Mouse (Mus musculus) forebrain, embryonic 15.5 days (tissue): ENCODE results near the gene Tmem150c. TPM values are rescaled to one million over a fixed set of nuclear protein-coding genes. Genes with fewer than 3 reads are reported as not detected.

Source experiments
- ATAC-seq: fragments of 200-750 bp; cut with Nextera tagmentation; replicated peaks from 2 replicates; pipeline ENCODE4 v1.8.0; 2017; ENCODE audit warnings: mild to moderate bottlenecking, moderate TSS enrichment, moderate library complexity
- H3K27ac ChIP-seq: fragments of 300-500 bp; sonication (generic); replicated peaks from 2 replicates; pipeline ENCODE4 v1.5.1; 2015; ENCODE audit warnings: mild to moderate bottlenecking, inconsistent platforms
- H3K27me3 ChIP-seq: fragments of 300-500 bp; sonication (generic); 2 replicates; pipeline ENCODE4 v1.6.1; 2015; ENCODE audit warnings: inconsistent platforms
- H3K36me3 ChIP-seq: fragments of 300-500 bp; sonication (generic); 2 replicates; pipeline ENCODE4 v1.6.1; 2015; ENCODE audit warnings: mild to moderate bottlenecking, inconsistent platforms
- H3K4me1 ChIP-seq: fragments of 300-500 bp; sonication (generic); 2 replicates; pipeline ENCODE4 v1.6.1; 2015; ENCODE audit warnings: inconsistent platforms
- H3K4me2 ChIP-seq: fragments of 300-500 bp; sonication (generic); replicated peaks from 2 replicates; pipeline ENCODE4 v1.6.1; 2015; ENCODE audit warnings: mild to moderate bottlenecking, inconsistent platforms
- H3K4me3 ChIP-seq: fragments of 300-500 bp; sonication (generic); 2 replicates; pipeline ENCODE4 v1.5.1; 2015; ENCODE audit warnings: mild to moderate bottlenecking, inconsistent platforms
- H3K9ac ChIP-seq: fragments of 300-500 bp; sonication (generic); replicated peaks from 2 replicates; pipeline ENCODE4 v1.6.1; 2015; ENCODE audit warnings: mild to moderate bottlenecking, inconsistent platforms
- H3K9me3 ChIP-seq: fragments of 300-500 bp; sonication (generic); 2 replicates; pipeline ENCODE4 v1.6.1; 2016; ENCODE audit warnings: inconsistent platforms
- WGBS: fragments of 180-500 bp; shearing (Covaris S2); methylation state at CpG from one replicate; pipeline ENCODE4 v1.1.7; 2015; ENCODE audit warnings: mixed read lengths; 5-methylcytosine and 5-hydroxymethylcytosine counted together
- polyA plus RNA-seq: library from polyadenylated mRNA; unstranded; fragments of >200 nt; fragmentation: Nextera tagmentation; extraction: Ambion mirVana; gene quantifications from 2 replicates; pipeline ENCODE4 v1.2.1, GENCODE M21; 2015

Gene Tmem150c
- polyA plus RNA-seq, 1 experiment from 2014 or later, result 32.1 TPM

DNA sequence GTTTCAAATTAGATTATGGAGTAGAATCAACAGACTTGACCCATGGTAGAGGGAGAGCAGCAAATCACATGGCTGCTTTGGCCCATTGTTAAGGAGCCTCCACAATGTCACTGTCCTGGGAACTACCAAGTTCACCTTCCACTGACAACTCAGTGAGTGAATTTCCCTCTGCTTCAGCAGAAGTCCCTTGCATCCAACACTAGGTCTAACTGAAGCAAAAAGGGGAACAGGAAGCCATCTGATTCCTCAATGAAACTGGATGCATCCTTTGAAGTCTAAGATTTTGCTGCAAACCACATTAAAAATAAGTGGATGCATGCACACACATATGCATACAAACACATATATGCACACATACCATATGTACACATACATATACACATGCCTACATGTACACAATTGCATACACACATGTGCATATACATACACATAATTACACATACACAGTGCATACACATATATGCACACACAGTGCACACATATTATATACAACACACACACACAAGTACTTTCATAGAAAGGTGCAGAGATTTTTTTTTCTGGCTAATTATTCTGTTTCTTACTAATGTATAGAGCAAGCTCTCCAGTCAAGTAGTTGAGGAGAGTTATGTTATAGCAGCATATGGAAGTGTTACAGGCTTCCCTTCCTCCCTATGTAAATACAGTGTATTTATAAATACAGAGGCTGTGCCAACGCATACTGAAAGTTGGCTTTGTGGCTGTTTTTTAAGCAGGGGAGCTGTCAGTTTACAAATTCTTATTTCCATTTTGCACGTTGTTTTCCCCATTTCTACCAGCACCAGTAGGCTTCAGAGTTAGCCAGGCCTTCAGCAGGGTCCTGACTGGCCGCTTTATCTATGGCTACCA is 27.7 kb upstream of the Tmem150c start:
- H3K9ac ChIP-seq, result no peak overlapping the region
- ATAC-seq, result peak; percentile 73; the same call in 1 of the 2 replicates
- H3K4me1 ChIP-seq, result peaks cover 6% of the 10 kb centered on the region; the same call in 1 of the 2 replicates
- no peak overlapping the region for H3K4me3 ChIP-seq
- H3K27ac ChIP-seq, result peak overlapping the region; percentile 0; the same call in 1 of the 2 replicates
- 64% methylated on average over 3 of the region's 3 CpGs for WGBS
- no peaks in the 10 kb centered on the region for H3K9me3 ChIP-seq
- H3K4me2 ChIP-seq, result no peak overlapping the region
- no peaks in the 10 kb centered on the region for H3K27me3 ChIP-seq
- no peaks in the 10 kb centered on the region for H3K36me3 ChIP-seq

DNA sequence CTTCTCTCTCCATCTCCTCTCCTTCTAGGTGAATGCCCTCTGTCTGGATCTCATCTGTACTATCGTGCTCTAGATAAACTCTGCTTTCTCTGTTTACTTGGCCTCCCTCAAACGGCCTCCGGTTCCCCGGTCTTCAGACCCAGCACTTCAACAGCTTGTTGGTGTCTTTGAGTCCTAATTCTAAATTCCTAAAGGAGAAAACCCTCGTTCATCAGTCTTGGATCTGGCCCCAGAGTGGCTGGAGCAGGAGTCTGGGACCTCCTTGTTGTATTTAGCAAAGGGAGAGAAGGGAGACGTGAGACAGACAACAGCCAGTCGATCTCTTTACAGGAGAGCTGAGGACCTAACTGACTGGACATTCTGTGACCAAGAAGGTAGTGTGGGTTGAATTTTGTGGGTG is 27.0 kb upstream of the Tmem150c start:
- H3K9ac ChIP-seq, result no peak overlapping the region
- H3K4me1 ChIP-seq, result peaks cover 6% of the 10 kb centered on the region; the same call in 1 of the 2 replicates
- no peak overlapping the region for H3K4me3 ChIP-seq
- H3K27me3 ChIP-seq, result no peaks in the 10 kb centered on the region
- WGBS, result 72% methylated on average over 7 of the region's 7 CpGs
- no peaks in the 10 kb centered on the region for H3K9me3 ChIP-seq
- H3K36me3 ChIP-seq, result no peaks in the 10 kb centered on the region
- no peak overlapping the region for H3K4me2 ChIP-seq
- ATAC-seq, result no peak
- no peak overlapping the region for H3K27ac ChIP-seq

DNA sequence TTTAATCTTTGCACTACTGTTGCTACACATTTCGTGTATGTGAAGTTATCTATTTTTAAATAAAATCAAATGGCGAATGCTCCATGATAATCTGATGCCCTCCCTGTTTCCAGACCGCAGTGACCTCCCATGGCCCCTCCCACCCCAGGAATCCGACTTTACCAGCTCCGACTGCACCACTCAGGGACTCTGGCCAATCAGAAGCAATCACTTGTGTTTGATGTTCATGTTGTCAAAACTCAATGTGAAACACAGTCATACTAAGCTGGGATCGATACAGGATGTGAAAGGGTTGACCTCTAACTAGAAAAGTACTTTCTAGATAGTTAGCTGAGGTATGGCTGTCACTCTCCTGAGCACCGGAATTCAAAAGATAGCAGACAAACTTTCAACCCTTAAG is 26.3 kb upstream of the Tmem150c start:
- no peaks in the 10 kb centered on the region for H3K27me3 ChIP-seq
- no peak overlapping the region for H3K4me3 ChIP-seq

DNA sequence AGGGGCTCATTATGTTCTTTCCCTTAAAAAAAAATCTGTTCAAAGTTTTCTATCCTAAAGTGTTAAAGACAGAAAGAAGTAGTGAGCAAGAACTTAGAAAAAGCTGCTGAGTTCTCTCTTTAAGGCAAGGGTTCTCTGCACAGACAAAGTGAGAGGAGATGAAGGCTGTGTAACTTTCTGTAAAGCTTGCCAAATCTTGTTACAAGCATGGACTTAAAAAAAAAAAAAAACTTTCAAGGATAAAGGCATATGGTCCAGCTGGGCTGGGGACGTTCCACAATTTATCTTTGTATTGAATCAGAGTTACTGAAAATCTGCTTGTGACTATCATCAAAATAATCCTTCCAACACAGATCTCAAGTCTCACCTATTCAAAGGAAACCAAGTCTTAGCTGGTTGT is 21.4 kb upstream of the Tmem150c start:
- no peak overlapping the region for H3K4me3 ChIP-seq
- no peaks in the 10 kb centered on the region for H3K36me3 ChIP-seq
- H3K27ac ChIP-seq, result no peak overlapping the region
- H3K27me3 ChIP-seq, result no peaks in the 10 kb centered on the region
- 21% methylated on average over 1 of the region's 1 CpGs for WGBS
- no peak for ATAC-seq
- peaks cover 23% of the 10 kb centered on the region for H3K4me1 ChIP-seq
- no peak overlapping the region for H3K9ac ChIP-seq
- H3K9me3 ChIP-seq, result no peaks in the 10 kb centered on the region
- no peak overlapping the region for H3K4me2 ChIP-seq

More for the DNA sequence above, 26.3 kb upstream of the Tmem150c start:
- Histone ChIP-seq H3K9ac (no peak overlapping the region), H3K36me3 (no peaks in the 10 kb centered on the region), H3K4me2 (no peak overlapping the region), H3K9me3 (no peaks in the 10 kb centered on the region), H3K27ac (no peak overlapping the region), H3K4me1 (peaks cover 6% of the 10 kb centered on the region; the same call in 1 of the 2 replicates)
- no peak for ATAC-seq
- 37% methylated on average over 7 of the region's 7 CpGs for WGBS

DNA sequence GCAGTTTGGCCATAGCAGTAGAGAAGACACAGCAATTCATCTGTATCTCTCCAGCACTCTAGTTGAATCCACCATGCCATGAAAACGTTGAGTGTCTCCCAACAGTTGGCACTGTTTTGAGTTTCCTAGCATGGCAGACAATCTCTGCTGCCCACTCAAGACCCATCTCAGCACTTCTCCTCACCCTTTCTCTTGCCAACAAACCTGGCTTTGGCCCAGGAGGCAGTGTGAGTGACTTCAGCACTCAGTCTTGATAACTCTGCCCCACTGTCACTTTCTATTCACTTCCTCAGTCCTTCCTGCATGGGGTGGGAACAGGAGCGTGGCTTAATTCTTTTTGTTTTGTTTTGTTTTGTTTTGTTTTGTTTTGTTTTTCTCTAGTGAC is 19.2 kb upstream of the Tmem150c start:
- Histone ChIP-seq H3K27ac (peak overlapping the region; percentile 84), H3K27me3 (no peaks in the 10 kb centered on the region), H3K9me3 (no peaks in the 10 kb centered on the region), H3K36me3 (no peaks in the 10 kb centered on the region), H3K4me3 (no peak overlapping the region), H3K9ac (no peak overlapping the region), H3K4me1 (peaks cover 34% of the 10 kb centered on the region), H3K4me2 (no peak overlapping the region)
- WGBS, result 35% methylated on average over 2 of the region's 2 CpGs
- no peak for ATAC-seq

DNA sequence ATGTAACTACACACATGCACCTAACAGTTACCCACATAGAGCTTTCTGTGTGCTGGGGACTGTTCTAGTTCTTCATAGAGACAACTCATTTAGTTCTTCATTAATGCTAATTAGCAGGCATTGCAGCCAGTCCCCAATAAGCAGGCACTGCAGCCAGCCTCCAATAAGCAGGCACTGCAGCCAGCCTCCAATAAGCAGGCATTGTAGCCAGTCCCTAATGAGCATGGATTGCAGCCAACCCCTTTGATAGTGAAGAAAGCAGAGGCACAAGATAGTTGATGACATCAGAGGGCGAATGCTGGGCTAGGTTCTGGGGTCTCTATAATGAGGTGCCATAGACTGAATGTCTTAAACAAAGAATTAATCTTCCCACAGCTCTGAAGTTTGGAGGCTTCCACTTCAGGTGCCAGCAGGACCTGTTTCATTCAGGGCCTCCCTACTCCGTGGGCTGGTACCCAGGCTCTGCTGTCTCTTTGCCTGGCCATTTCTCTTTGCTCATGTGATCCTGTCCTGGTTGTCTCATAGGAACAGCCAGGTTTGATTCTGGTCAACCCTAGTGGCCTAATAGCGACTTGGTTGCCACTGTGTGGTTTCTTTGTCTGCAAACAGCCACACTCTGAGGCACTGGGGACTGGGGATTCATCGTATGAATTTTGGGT is 18.6 kb upstream of the Tmem150c start:
- no peak overlapping the region for H3K4me3 ChIP-seq
- no peaks in the 10 kb centered on the region for H3K9me3 ChIP-seq
- no peak overlapping the region for H3K9ac ChIP-seq
- ATAC-seq, result peak; percentile 93
- H3K27me3 ChIP-seq, result no peaks in the 10 kb centered on the region
- peak overlapping the region; percentile 84 for H3K27ac ChIP-seq
- 31% methylated on average over 4 of the region's 4 CpGs for WGBS
- H3K36me3 ChIP-seq, result no peaks in the 10 kb centered on the region
- no peak overlapping the region for H3K4me2 ChIP-seq
- H3K4me1 ChIP-seq, result peaks cover 34% of the 10 kb centered on the region

DNA sequence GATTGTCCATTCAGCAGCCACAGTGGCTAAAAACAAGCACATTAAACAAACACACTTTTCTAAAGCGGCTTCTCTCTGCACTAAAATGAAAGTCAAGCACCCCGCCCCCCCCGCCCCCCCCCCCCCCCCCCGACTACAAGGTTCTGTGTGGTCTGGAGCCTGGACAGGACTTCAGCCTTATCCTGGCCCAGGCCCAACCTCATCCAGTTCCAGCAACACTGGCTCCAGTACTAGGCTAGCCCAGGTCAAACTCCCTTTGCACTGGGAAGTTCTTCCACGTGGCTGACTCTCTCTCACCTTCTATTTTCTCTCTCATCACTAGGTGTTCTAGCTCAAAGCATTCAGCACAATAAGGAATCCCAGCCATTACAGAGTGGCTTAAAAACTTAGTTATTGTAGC is 17.9 kb upstream of the Tmem150c start:
- H3K4me3 ChIP-seq, result no peak overlapping the region
- no peak overlapping the region for H3K9ac ChIP-seq
- no peak overlapping the region for H3K4me2 ChIP-seq
- peak; percentile 39; the same call in 1 of the 2 replicates for ATAC-seq
- peaks cover 34% of the 10 kb centered on the region for H3K4me1 ChIP-seq
- H3K27ac ChIP-seq, result peak overlapping the region; percentile 73
- WGBS, result 37% methylated on average over 5 of the region's 5 CpGs
- H3K9me3 ChIP-seq, result no peaks in the 10 kb centered on the region
- no peaks in the 10 kb centered on the region for H3K27me3 ChIP-seq
- no peaks in the 10 kb centered on the region for H3K36me3 ChIP-seq

DNA sequence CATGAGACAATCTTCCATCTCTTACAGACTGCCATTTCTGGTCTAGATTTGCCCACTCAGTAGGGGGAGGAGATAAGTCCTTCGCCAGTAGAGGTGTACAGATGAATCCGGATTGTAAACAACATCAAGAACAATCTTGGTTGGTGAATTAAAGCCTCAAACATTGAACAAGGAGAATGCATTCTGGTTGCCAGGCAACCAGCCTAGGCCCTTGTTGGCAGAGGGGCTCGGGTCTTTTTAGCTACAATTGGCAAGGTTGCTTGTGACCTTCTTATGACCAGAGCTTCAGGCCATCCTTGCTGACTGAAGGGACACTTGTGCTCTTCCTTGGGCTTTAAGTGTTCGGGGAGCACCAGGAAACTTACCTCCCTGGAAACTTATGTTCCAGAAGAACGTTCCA is 16.5 kb upstream of the Tmem150c start:
- no peak for ATAC-seq
- Histone ChIP-seq H3K9me3 (no peaks in the 10 kb centered on the region), H3K4me3 (no peak overlapping the region), H3K9ac (no peak overlapping the region), H3K4me2 (no peak overlapping the region), H3K4me1 (peaks cover 40% of the 10 kb centered on the region), H3K27ac (no peak overlapping the region), H3K36me3 (no peaks in the 10 kb centered on the region), H3K27me3 (no peaks in the 10 kb centered on the region)
- 46% methylated on average over 5 of the region's 5 CpGs for WGBS

DNA sequence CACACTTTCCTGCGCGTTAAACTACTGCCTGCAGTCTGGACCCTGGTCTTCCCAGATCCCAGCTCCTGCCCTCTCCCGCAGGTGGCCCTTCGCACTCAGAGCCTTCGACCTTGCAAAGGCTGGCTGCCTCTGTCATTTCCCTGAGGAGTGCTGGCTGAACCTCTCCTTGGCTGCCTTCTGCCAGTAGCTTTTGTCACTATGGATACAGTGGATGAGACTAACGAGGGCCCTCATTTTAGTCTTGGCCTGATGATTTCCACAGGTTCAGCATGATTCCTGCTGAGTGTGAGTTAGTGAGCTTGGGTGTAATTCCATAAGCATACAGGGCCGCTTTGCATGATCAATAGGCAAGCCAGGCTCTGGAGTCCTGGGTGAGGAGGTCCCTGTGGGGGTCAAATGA is 16.0 kb upstream of the Tmem150c start:
- H3K4me1 ChIP-seq, result peaks cover 36% of the 10 kb centered on the region
- H3K27me3 ChIP-seq, result no peaks in the 10 kb centered on the region
- H3K9ac ChIP-seq, result no peak overlapping the region
- no peaks in the 10 kb centered on the region for H3K9me3 ChIP-seq
- no peaks in the 10 kb centered on the region for H3K36me3 ChIP-seq
- H3K27ac ChIP-seq, result no peak overlapping the region
- ATAC-seq, result no peak
- H3K4me2 ChIP-seq, result no peak overlapping the region
- H3K4me3 ChIP-seq, result no peak overlapping the region
- WGBS, result 69% methylated on average over 7 of the region's 7 CpGs

DNA sequence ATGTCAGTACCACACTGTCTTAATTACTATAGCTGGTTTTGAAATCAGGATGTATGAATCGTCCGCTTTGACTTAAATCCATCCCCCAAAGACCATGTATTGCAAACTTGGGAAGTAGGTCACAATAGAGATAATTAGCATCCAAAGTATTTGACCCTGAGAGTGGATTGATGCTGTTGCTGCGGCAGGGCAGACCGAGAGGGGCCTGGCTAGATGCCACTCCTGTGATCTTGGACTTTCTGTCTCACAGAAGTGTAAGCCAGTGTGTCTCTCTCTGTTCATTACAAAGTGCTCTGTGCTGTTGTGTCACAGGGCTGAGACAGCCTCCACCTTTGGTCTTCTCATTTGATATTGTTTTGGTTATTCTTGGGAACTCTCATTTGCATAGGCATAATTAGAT is 12.5 kb upstream of the Tmem150c start:
- Histone ChIP-seq H3K27ac (no peak overlapping the region), H3K4me3 (no peak overlapping the region), H3K4me2 (no peak overlapping the region), H3K9ac (no peak overlapping the region), H3K9me3 (no peaks in the 10 kb centered on the region), H3K4me1 (peaks cover 19% of the 10 kb centered on the region), H3K27me3 (no peaks in the 10 kb centered on the region), H3K36me3 (no peaks in the 10 kb centered on the region)
- WGBS, result 19% methylated on average over 4 of the region's 4 CpGs
- ATAC-seq, result no peak

DNA sequence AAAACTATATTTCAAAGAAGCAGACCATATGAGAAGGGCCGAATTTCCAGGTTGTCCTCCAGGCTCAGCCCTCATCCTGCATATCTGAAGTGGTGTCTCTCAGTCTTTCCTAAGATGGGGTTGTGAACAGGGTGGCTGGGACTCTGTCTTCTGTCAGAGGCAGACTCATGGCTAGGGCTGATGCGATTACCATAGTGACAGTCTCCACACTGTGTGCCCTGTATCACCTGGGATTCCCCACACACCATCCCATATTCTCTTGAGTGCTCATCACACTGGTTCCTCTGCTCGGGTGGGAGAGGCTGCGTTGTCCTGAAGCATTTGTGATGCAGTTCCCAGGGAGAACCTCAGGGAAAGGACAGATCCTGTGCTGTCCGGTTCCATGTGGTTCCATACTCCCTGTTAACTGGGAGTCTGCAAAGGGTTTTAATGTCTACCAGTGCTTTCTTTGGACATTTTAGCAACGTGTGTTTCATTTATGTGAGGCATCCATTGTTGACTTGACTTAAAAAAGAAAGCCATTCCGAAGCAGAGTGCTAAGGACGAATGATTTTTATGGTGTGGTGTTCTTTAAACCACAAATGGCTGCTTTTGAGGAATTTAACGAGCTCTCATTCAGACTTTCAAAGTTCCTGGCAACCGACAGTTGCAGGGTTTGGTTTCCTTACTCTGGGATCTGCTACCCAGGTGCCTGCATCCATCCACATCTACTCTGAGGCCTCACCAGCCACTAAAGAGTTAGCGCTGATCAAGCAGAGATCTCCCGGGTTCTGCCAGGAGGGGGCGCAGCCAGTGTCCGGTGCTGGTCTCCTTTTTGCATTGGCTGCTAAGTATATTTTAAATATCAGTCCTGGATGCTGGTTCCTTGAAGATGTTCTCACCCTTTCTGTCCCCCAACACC is 7.2 kb upstream of the Tmem150c start:
- Histone ChIP-seq H3K4me2 (no peak overlapping the region), H3K9ac (no peak overlapping the region), H3K4me1 (peaks cover 4% of the 10 kb centered on the region; the same call in 1 of the 2 replicates), H3K27me3 (no peaks in the 10 kb centered on the region), H3K9me3 (no peaks in the 10 kb centered on the region), H3K27ac (no peak overlapping the region), H3K36me3 (no peaks in the 10 kb centered on the region), H3K4me3 (no peak overlapping the region)
- no peak for ATAC-seq
- WGBS, result 52% methylated on average over 14 of the region's 14 CpGs

DNA sequence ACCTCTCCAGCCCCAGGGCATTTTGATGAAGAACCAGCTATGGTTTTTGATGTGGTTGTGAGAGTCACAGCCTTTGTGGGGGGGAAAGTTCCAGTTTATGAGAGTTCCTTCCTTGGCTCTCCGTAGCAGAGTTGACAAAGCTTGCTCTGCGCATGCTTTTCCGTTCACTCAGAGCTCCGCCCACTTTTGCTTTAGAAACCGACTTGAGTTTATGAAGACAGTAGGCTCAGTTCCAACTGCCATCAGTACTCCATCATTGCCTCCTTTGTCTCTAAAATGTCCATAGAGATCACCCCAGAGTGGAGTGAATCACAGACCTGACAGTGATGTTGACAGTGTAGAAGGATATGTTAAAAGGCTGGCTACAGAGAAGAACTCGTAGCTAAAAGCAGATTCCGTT is 3.8 kb upstream of the Tmem150c start:
- H3K36me3 ChIP-seq, result no peaks in the 10 kb centered on the region
- H3K27ac ChIP-seq, result no peak overlapping the region
- H3K4me2 ChIP-seq, result no peak overlapping the region
- ATAC-seq, result no peak
- H3K9me3 ChIP-seq, result no peaks in the 10 kb centered on the region
- H3K27me3 ChIP-seq, result no peaks in the 10 kb centered on the region
- peaks cover 10% of the 10 kb centered on the region for H3K4me1 ChIP-seq
- WGBS, result 58% methylated on average over 7 of the region's 7 CpGs
- H3K9ac ChIP-seq, result no peak overlapping the region
- no peak overlapping the region for H3K4me3 ChIP-seq
